Mouse (Mus musculus): Measurements from ENCODE around the gene Nol10. TPM values are rescaled to one million over a fixed set of nuclear protein-coding genes. Genes with fewer than 3 reads are reported as not detected.

Gene Nol10
- polyA plus RNA-seq, 2 experiments: 17.3 to 18.0 TPM

DNA sequence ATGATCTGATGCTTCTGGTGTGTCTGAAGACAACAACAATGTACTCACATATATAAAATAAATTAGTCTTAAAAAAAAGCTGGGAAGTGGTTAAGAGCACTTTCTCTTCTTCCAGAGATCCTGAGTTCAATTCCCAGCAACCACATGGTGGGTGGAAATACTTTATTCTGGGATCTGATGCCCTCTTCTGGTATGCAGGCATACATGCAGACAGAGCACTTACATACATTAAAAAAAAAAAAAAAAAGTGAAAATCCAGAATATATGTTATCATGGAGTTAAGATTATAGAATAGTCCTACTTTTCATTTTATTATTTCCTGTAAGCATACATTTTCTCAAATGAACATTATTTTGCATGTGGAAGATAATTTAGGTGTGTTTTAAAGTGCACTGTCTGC is 1.8 kb downstream of the Nol10 start:
- Histone ChIP-seq H3K27ac (replicated peaks; ENCODE audit: low read depth, low read length) (no peak overlapping the region), H3K4me2 (replicated peaks; ENCODE audit: low read depth, low read length, severe bottlenecking) (no peak overlapping the region), H3K36me3 (ENCODE audit: control insufficient read depth, insufficient read depth, low read length) (peaks cover 42% of the 10 kb centered on the region), H3K4me3 (replicated peaks; ENCODE audit: low read length) (no peak overlapping the region), H3K27me3 (ENCODE audit: control insufficient read depth, insufficient read depth, low read length) (no peaks in the 10 kb centered on the region), H3K9me3 (ENCODE audit: control insufficient read depth, low read length) (no peaks in the 10 kb centered on the region), H3K4me1 (ENCODE audit: control insufficient read depth, insufficient read depth, low read length) (peaks cover 10% of the 10 kb centered on the region), H3K9ac (ENCODE audit: low read depth, low read length, severe bottlenecking) (no peak overlapping the region)
- no peak for DNase-seq (ENCODE audit: low spot score)
- TF ChIP-seq POLR2A (IDR thresholded peaks at IDR 0.05; ENCODE audit: borderline replicate concordance, extremely low read depth, insufficient read depth, insufficient read length): no peak
- ATAC-seq (ENCODE audit: low FRiP score, low read depth): no peak

DNA sequence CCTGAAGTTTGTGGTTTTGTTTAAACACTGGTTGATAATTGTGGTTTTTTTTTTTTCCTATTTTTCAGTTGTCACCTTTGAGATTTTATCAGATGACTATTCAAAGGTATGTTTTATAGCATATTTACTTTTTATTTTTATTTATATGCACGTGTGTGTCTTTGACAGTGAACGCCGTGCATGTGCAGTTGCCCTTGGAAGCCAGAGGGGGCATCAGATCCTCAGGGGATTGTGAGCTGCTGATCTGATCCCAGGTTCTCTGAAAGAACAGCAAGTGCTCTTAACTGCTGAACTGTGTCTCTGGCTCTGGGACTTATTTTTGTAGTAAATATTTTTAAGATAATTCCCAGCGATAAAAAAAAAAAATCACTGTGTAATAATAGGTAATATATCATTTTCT is 8.6 kb downstream of the Nol10 start:
- no peak overlapping the region for H3K9ac ChIP-seq (ENCODE audit: low read depth, low read length, severe bottlenecking)
- no peaks in the 10 kb centered on the region for H3K4me1 ChIP-seq (ENCODE audit: control insufficient read depth, insufficient read depth, low read length)
- H3K27ac ChIP-seq (replicated peaks; ENCODE audit: low read depth, low read length): no peak overlapping the region
- no peaks in the 10 kb centered on the region for H3K27me3 ChIP-seq (ENCODE audit: control insufficient read depth, insufficient read depth, low read length)
- ATAC-seq (ENCODE audit: low FRiP score, low read depth) (no peak), DNase-seq (ENCODE audit: low spot score) (no peak)
- no peak overlapping the region for H3K4me3 ChIP-seq (replicated peaks; ENCODE audit: low read length)
- 85% methylated on average over 4 of the region's 4 CpGs for WGBS
- H3K36me3 ChIP-seq (ENCODE audit: control insufficient read depth, insufficient read depth, low read length): peaks cover 81% of the 10 kb centered on the region
- H3K9me3 ChIP-seq (ENCODE audit: control insufficient read depth, low read length): no peaks in the 10 kb centered on the region
- no peak overlapping the region for H3K4me2 ChIP-seq (replicated peaks; ENCODE audit: low read depth, low read length, severe bottlenecking)
- no peak for TF ChIP-seq POLR2A (IDR thresholded peaks at IDR 0.05; ENCODE audit: borderline replicate concordance, extremely low read depth, insufficient read depth, insufficient read length)

GRCm38 (mm10) chr12:17357795-17358194 is 9.5 kb downstream of the Nol10 start:
- H3K4me2 ChIP-seq (replicated peaks; ENCODE audit: low read depth, low read length, severe bottlenecking): no peak overlapping the region
- peaks cover 86% of the 10 kb centered on the region for H3K36me3 ChIP-seq (ENCODE audit: control insufficient read depth, insufficient read depth, low read length)
- H3K9ac ChIP-seq (ENCODE audit: low read depth, low read length, severe bottlenecking): no peak overlapping the region
- no peaks in the 10 kb centered on the region for H3K9me3 ChIP-seq (ENCODE audit: control insufficient read depth, low read length)
- no peak overlapping the region for H3K27ac ChIP-seq (replicated peaks; ENCODE audit: low read depth, low read length)
- WGBS: 95% methylated on average over 5 of the region's 5 CpGs
- DNase-seq (ENCODE audit: low spot score) (no peak), ATAC-seq (ENCODE audit: low FRiP score, low read depth) (no peak)
- no peaks in the 10 kb centered on the region for H3K27me3 ChIP-seq (ENCODE audit: control insufficient read depth, insufficient read depth, low read length)
- no peaks in the 10 kb centered on the region for H3K4me1 ChIP-seq (ENCODE audit: control insufficient read depth, insufficient read depth, low read length)
- TF ChIP-seq POLR2A (IDR thresholded peaks at IDR 0.05; ENCODE audit: borderline replicate concordance, extremely low read depth, insufficient read depth, insufficient read length): no peak
- no peak overlapping the region for H3K4me3 ChIP-seq (replicated peaks; ENCODE audit: low read length)

- TF ChIP-seq POLR2A (IDR thresholded peaks at IDR 0.05; ENCODE audit: borderline replicate concordance, extremely low read depth, insufficient read depth, insufficient read length): no peak
- Histone ChIP-seq H3K9me3 (ENCODE audit: control insufficient read depth, low read length) (no peaks in the 10 kb centered on the region), H3K36me3 (ENCODE audit: control insufficient read depth, insufficient read depth, low read length) (peaks cover 83% of the 10 kb centered on the region), H3K4me3 (replicated peaks; ENCODE audit: low read length) (no peak overlapping the region), H3K9ac (ENCODE audit: low read depth, low read length, severe bottlenecking) (no peak overlapping the region), H3K4me1 (ENCODE audit: control insufficient read depth, insufficient read depth, low read length) (no peaks in the 10 kb centered on the region), H3K4me2 (replicated peaks; ENCODE audit: low read depth, low read length, severe bottlenecking) (no peak overlapping the region), H3K27ac (replicated peaks; ENCODE audit: low read depth, low read length) (no peak overlapping the region), H3K27me3 (ENCODE audit: control insufficient read depth, insufficient read depth, low read length) (no peaks in the 10 kb centered on the region)
- DNase-seq (ENCODE audit: low spot score) (no peak), ATAC-seq (ENCODE audit: low FRiP score, low read depth) (no peak)
- whole genome bisulfite sequencing: 87% methylated on average over 9 of the region's 9 CpGs
Observed at GRCm38 (mm10) chr12:17358981-17359380, 10.7 kb downstream of the Nol10 start.

- Histone ChIP-seq H3K4me3 (replicated peaks; ENCODE audit: low read length) (no peak overlapping the region), H3K4me2 (replicated peaks; ENCODE audit: low read depth, low read length, severe bottlenecking) (no peak overlapping the region), H3K36me3 (ENCODE audit: control insufficient read depth, insufficient read depth, low read length) (peaks cover 79% of the 10 kb centered on the region), H3K9me3 (ENCODE audit: control insufficient read depth, low read length) (no peaks in the 10 kb centered on the region), H3K9ac (ENCODE audit: low read depth, low read length, severe bottlenecking) (no peak overlapping the region), H3K27ac (replicated peaks; ENCODE audit: low read depth, low read length) (no peak overlapping the region), H3K4me1 (ENCODE audit: control insufficient read depth, insufficient read depth, low read length) (no peaks in the 10 kb centered on the region), H3K27me3 (ENCODE audit: control insufficient read depth, insufficient read depth, low read length) (no peaks in the 10 kb centered on the region)
- no peak for ATAC-seq (ENCODE audit: low FRiP score, low read depth)
- 92% methylated on average over 9 of the region's 9 CpGs for WGBS
- TF ChIP-seq POLR2A (IDR thresholded peaks at IDR 0.05; ENCODE audit: borderline replicate concordance, extremely low read depth, insufficient read depth, insufficient read length): no peak
- no peak for DNase-seq (ENCODE audit: low spot score)
Observed at GRCm38 (mm10) chr12:17360104-17360503, 11.8 kb downstream of the Nol10 start.

GRCm38 (mm10) chr12:17360650-17361049 is 12.4 kb downstream of the Nol10 start:
- peaks cover 79% of the 10 kb centered on the region for H3K36me3 ChIP-seq (ENCODE audit: control insufficient read depth, insufficient read depth, low read length)
- H3K4me1 ChIP-seq (ENCODE audit: control insufficient read depth, insufficient read depth, low read length): no peaks in the 10 kb centered on the region
- TF ChIP-seq POLR2A (IDR thresholded peaks at IDR 0.05; ENCODE audit: borderline replicate concordance, extremely low read depth, insufficient read depth, insufficient read length): no peak
- no peak for ATAC-seq (ENCODE audit: low FRiP score, low read depth)
- WGBS: 87% methylated on average over 4 of the region's 4 CpGs
- H3K27me3 ChIP-seq (ENCODE audit: control insufficient read depth, insufficient read depth, low read length): no peaks in the 10 kb centered on the region
- no peak overlapping the region for H3K27ac ChIP-seq (replicated peaks; ENCODE audit: low read depth, low read length)
- no peaks in the 10 kb centered on the region for H3K9me3 ChIP-seq (ENCODE audit: control insufficient read depth, low read length)
- no peak overlapping the region for H3K4me2 ChIP-seq (replicated peaks; ENCODE audit: low read depth, low read length, severe bottlenecking)
- DNase-seq (ENCODE audit: low spot score): no peak
- no peak overlapping the region for H3K4me3 ChIP-seq (replicated peaks; ENCODE audit: low read length)
- no peak overlapping the region for H3K9ac ChIP-seq (ENCODE audit: low read depth, low read length, severe bottlenecking)
